Mouse (Mus musculus) left cerebral cortex, adult 18-20 months (tissue): ENCODE data around the gene Nup188. TPM values are rescaled to one million over a fixed set of nuclear protein-coding genes. Genes with fewer than 3 reads are reported as not detected.

Experiments
- DNase-seq, 2 experiments: peaks; one replicate each; pipeline ENCODE4 v3.0.0; 2021 to 2022; ENCODE audit warnings: low spot score in 2 of 2, mixed read lengths in 1 of 2
- total RNA-seq, 2 experiments: library from RNA; stranded (reverse); gene quantifications; 2 replicates each; pipeline ENCODE4 v1.2.3; 2021

Nup188 gene
- total RNA-seq, 2 experiments from 2014 or later = 21.3 to 24.1 TPM

- no peak for DNase-seq
Observed at GRCm38 (mm10) chr2:30283193-30283592, 3.0 kb upstream of the Nup188 start.

DNA sequence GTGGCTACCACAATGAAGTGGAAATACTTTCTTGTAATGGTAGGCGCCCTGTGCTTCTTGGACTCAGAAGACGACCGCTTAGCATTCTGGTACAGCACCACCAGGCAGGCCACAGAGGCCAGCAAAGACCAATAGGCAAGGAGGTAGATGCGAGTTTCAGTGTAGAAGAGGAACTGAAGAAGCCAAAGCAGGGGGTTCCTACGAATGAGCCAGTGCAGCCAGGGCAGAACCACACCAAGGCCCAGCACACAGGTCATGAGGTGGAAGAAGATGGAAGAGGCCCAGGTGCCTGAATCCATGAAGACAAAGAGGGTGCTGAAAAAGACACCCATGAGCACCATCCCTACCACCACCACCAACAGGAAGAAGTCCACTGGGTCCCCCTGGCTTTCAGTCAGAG, 1.2 kb upstream of the Nup188 start:
- no peak for DNase-seq

DNA sequence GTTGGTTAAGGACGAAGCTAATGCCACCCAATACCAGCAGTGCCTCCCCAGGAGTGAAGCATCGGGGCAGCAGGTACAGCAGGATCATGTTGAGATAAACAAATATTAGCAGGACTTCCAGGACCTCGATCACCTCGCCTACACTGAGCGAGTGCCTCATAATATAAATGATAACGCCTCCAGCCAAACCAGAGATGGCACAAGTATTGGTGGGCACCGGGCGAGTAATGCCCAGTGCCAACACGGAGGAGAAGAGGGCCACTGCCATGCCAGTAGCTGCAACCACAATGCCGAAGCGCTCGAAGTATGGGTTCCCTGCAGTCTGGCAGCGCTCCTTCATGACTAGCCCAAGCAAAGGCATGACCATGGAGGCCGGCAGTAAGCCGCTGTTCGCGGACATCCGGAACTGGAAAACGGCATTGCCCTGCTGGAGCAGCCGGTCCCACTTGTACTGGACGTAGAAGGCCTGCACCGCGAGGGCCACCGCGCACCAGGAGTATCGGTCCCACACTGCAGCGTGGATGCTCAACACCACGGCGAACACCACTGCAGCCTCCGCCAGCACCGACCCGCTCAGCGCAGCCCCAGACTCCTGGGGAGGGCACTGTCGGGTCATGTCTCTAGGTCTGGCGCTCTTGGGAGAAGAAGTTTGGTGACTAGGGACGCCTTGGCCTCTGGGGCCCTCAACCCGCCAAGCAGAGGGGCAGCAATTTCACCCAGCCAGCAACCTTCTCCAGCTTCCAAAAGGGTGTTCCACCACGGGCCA, 598 bp upstream of the Nup188 start:
- DNase-seq = peak; percentile 19 to 27

GRCm38 (mm10) chr2:30287027-30287373, 803 bp downstream of the Nup188 start:
- DNase-seq = no peak

DNA sequence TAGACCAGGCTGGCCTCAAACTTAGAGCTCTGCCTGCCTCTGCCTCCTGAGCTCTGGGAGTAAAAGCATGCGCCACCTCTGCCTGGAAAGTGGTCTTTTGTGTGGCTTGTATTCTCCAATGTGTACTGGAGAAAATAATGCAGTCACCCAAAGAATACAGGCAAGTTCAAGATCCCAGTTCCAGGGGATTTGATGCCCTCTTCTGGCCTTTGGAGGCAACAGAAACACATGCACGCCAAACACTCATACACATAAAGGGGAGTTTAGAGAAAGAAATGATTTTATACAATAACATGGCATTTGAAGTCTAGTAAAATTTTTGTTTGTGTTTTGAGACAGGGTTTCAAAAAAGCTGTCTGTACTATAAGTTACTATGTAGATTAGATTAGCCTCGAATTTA, 13.3 kb downstream of the Nup188 start:
- DNase-seq = no peak

DNA sequence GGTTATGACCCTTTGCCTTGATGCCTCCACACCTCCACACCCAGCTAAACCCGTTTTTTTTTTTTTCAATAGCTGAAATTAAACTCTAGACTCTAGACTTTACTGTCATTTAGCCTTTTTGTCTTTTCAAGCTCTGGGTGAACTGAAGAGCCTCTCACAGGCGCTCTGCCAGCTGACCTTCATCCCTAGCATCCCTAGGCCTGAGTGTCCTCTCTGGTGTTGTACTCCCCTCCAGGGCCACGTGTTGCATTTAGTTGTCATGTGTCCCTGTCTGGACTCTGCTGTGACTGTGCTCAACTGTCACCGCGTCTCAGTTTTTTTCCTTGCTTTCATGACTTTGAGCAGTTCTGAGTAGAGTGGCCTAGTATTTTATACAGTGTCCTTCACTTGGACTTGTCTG, 13.8 kb downstream of the Nup188 start:
- DNase-seq = no peak

- DNase-seq = no peak
Observed at GRCm38 (mm10) chr2:30306087-30306486, 19.9 kb downstream of the Nup188 start.

GRCm38 (mm10) chr2:30309351-30309750, 23.2 kb downstream of the Nup188 start:
- no peak for DNase-seq

DNA sequence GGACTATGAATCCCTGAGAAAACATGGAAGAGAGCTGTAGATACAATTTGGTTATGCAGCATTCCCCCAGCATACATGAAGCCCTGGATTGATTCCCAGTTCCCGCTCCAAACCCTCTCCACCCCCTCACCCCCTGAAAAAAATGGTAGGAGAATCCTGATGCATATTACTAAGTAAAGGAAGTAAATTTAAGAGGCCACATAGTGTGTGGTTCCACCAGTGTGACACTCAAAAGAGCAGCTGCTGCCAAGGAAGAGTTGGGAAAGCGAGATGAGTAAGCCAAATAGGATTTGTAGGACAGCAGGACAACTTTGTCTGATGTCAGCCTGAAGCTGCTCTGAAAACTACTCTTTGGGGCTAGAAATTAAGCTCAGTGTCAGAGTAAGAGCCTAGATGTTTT, 25.3 kb downstream of the Nup188 start:
- peak in 1 of 2 experiments; percentile 13 for DNase-seq

DNA sequence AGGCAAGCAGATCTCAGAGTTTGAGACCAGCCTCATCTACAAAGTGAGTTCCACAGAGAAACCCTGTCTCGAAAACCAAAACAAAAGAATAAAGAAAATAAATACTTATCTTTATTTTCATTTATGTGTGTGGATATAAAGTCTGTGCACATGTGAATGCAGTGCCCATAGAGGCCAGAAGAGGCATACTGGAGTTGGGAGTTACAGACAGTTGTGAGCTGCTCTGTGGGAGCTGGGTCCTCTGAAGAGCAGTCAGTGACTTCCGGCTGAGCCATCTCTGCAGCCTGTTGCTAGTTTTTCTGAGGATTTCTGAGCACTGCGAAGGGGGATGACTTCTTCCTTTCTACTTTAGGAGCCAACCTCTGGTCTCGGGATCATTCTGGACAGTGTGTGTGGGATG, 29.9 kb downstream of the Nup188 start:
- no peak for DNase-seq

DNA sequence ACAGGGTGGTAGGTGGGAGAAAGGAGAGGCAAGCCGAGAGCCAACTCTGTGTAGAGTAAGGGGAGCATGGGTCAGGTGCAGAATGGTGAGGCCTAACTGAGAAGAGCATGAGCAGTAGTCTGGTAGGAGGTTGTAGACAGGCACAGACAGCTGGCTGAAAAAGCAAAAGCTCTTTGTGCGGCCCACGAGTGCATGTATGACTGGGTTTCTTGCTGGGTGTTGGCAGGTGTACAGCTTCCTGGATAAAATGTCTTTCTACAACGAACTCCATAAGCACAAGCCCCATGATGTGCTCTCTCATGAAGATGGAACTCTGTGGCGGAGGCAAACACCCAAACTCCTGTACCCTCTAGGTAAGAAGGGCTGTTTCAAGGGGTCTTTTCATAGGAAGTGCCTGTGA, 30.8 kb downstream of the Nup188 start:
- DNase-seq = peak in 1 of 2 experiments; percentile 4

DNA sequence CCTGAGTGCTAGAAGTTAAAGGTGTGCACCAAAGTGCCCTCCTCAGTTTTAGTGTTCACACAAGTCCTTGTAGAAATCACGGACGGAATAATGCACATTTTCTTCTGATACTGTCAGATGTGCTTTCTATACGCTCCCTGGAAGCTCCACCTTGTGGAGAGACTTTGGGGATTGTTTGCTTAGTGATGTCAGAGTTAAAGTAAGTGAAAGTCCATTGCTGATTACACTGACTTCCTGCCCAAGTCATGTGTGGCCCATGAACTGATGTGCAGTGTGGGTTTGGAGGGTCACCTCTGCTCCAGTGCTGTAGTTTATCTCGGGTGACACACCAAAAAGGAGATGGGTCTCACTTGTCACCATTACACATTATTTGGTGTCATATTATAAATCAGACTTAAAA, 33.1 kb downstream of the Nup188 start:
- DNase-seq = no peak

- no peak for DNase-seq
Observed at GRCm38 (mm10) chr2:30323111-30323510, 36.9 kb downstream of the Nup188 start.

- no peak for DNase-seq
Observed at GRCm38 (mm10) chr2:30325296-30325695, 39.1 kb downstream of the Nup188 start.

DNA sequence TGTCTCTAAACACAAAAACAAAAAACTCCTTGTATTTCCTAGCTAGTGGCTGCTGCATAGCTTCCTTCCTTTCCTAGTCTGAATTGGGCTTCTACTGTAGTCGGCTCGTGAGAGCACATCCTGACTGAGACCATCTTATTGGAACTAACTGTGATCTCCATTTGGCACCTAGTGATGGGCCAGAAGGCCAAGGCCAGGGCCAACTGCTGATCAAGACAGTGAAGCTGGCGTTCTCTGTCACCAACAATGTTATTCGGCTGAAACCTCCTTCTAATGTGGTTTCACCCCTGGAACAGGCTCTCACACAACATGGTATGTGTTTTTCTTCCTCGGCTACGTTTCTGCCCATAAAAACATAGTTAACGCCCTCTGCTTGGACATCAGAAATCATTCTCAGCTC, 41.1 kb downstream of the Nup188 start:
- DNase-seq = no peak

GRCm38 (mm10) chr2:30328791-30329190, 42.6 kb downstream of the Nup188 start:
- DNase-seq = no peak

GRCm38 (mm10) chr2:30335324-30335723, 49.1 kb downstream of the Nup188 start:
- no peak for DNase-seq

- peak in 1 of 2 experiments; percentile 44 for DNase-seq
Observed at GRCm38 (mm10) chr2:30336174-30336915, 50.1 kb downstream of the Nup188 start.

- DNase-seq = no peak
Observed at GRCm38 (mm10) chr2:30337179-30337578, 51.0 kb downstream of the Nup188 start.

- DNase-seq = no peak
Observed at GRCm38 (mm10) chr2:30342061-30342460, 55.9 kb downstream of the Nup188 start.

- no peak for DNase-seq
Observed at GRCm38 (mm10) chr2:30342544-30342943, 56.3 kb downstream of the Nup188 start.

GRCm38 (mm10) chr2:30343601-30344137, 57.5 kb downstream of the Nup188 start:
- DNase-seq = no peak
